Mouse (Mus musculus) lung, postnatal 4 days (tissue): ENCODE results near the gene Sf1.

ENCODE experiments used
- DNase-seq, 2 experiments: peaks; one replicate each; pipeline ENCODE4 v3.0.0; 2021

The Sf1 gene

GRCm38 (mm10) chr19:6423241-6423640 lies 59.8 kb downstream of the Sf1 start:
- no peak for DNase-seq

GRCm38 (mm10) chr19:6424137-6424881 lies 60.8 kb downstream of the Sf1 start:
- DNase-seq, result no peak

GRCm38 (mm10) chr19:6425595-6425994 lies 62.1 kb downstream of the Sf1 start:
- DNase-seq, result no peak

- DNase-seq, result peak; percentile 54 to 72
Observed at GRCm38 (mm10) chr19:6426703-6427500, 63.4 kb downstream of the Sf1 start.
